Mouse (Mus musculus) MEL (cell line): ENCODE results near the gene Ttyh2.

ENCODE experiments used
- BHLHE40 ChIP-seq: IDR thresholded peaks from 2 replicates; pipeline ENCODE4 v1.6.1; 2012; ENCODE audit warnings: low read depth, mild to moderate bottlenecking, inconsistent platforms, low read length, improper control_type of control experiment, borderline replicate concordance
- CHD2 ChIP-seq: IDR thresholded peaks from 2 replicates; pipeline ENCODE4 v1.6.1; 2011; ENCODE audit warnings: low read length, improper control_type of control experiment
- CTCF ChIP-seq, 3 experiments: IDR thresholded peaks in 2 of 3; conservative IDR thresholded peaks in 1 of 3; 2 replicates each; pipeline ENCODE4 v1.5.1; 2011 to 2012; ENCODE audit warnings: low read length in 3 of 3, low read depth in 2 of 3, mild to moderate bottlenecking in 2 of 3, improper control_type of control experiment in 1 of 3, inconsistent platforms in 1 of 3, mixed read lengths in 1 of 3, moderate library complexity in 1 of 3; ENCODE audit not compliant: control insufficient read depth in 1 of 3, insufficient read depth in 1 of 3, poor library complexity in 1 of 3, severe bottlenecking in 1 of 3
- GABPA ChIP-seq: IDR thresholded peaks from 2 replicates; pipeline ENCODE4 v1.6.1; 2012; ENCODE audit warnings: low read depth, mild to moderate bottlenecking, inconsistent platforms, low read length, improper control_type of control experiment, moderate library complexity
- GATA1 ChIP-seq: IDR thresholded peaks from 2 replicates; pipeline ENCODE4 v1.6.1; 2011; ENCODE audit warnings: low read depth, low read length, improper control_type of control experiment
- HCFC1 ChIP-seq: IDR thresholded peaks from 2 replicates; pipeline ENCODE4 v1.6.1; 2012; ENCODE audit warnings: low read depth, mild to moderate bottlenecking, inconsistent platforms, low read length, improper control_type of control experiment, moderate library complexity
- POLR2A ChIP-seq, 2 experiments: IDR thresholded peaks; 2 replicates each; pipeline ENCODE4 v1.6.1; 2011 to 2012; ENCODE audit warnings: low read length in 2 of 2, mild to moderate bottlenecking in 2 of 2, control low read depth in 1 of 2, improper control_type of control experiment in 1 of 2, low read depth in 1 of 2, moderate library complexity in 1 of 2; ENCODE audit not compliant: control insufficient read depth in 1 of 2, insufficient read depth in 1 of 2, poor library complexity in 1 of 2
- POLR2AphosphoS2 ChIP-seq: IDR thresholded peaks from 2 replicates; pipeline ENCODE4 v1.6.1; 2011; ENCODE audit warnings: low read length, improper control_type of control experiment
- POLR2AphosphoS5 ChIP-seq: IDR thresholded peaks from 2 replicates; pipeline ENCODE4 v1.6.1; 2012; ENCODE audit warnings: low read depth, borderline replicate concordance, mild to moderate bottlenecking, inconsistent platforms, low read length, moderate library complexity, mixed read lengths
- USF1 ChIP-seq: IDR thresholded peaks from 2 replicates; pipeline ENCODE4 v1.6.1; 2014; ENCODE audit warnings: low read depth, mild to moderate bottlenecking, inconsistent platforms, low read length, improper control_type of control experiment, moderate library complexity
- ZNF384 ChIP-seq: IDR thresholded peaks from 2 replicates; pipeline ENCODE4 v1.6.1; 2012; ENCODE audit warnings: low read depth, mild to moderate bottlenecking, inconsistent platforms, low read length, improper control_type of control experiment

DNA sequence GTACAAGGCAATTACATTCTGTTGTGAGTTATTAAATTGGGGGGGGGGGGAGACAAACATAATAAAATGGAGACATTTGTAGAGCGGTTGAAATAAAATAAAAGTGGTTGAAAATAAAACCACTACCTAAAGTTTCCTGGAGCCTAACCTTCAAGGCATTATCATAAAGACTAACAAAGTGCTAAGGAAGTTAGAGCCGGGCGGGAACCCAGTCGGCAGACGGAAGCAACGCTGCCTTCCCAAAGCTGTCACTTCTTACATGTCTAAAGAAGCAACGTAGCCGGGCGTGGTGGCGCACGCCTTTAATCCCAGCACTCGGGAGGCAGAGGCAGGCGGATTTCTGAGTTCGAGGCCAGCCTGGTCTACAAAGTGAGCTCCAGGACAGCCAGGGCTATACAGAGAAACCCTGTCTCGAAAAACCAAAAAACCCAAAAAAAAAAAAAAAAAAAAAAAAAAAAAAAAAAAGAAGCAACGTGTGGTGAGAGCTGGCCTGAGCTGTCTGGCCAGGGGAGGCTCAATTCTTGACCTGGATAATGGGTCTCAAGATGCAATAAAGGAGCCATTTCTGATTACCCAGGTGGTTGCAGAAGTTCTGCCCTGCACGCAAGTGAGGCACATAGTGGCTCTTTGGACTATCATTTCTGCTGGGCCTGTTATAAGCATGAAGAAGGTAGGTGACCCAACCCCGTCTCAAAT, 7.8 kb upstream of the Ttyh2 start:
- TF ChIP-seq ZNF384 (no peak), USF1 (no peak), CTCF (IDR thresholded peaks at IDR 0.05 in 2 of 3, conservative IDR thresholded peaks at IDR 0.05 in 1 of 3; ENCODE audit: control insufficient read depth in 1 of 3, insufficient read depth in 1 of 3, low read depth in 2 of 3, low read length in 3 of 3, poor library complexity in 1 of 3, severe bottlenecking in 1 of 3) (no peak), BHLHE40 (no peak), GABPA (no peak), CHD2 (no peak; the same call in 1 of the 2 replicates), POLR2AphosphoS2 (no peak; the same call in 1 of the 2 replicates), POLR2A (IDR thresholded peaks at IDR 0.05; ENCODE audit: control insufficient read depth in 1 of 2, insufficient read depth in 1 of 2, low read depth in 1 of 2, low read length in 2 of 2, poor library complexity in 1 of 2) (peak; percentile 52 to 80; a peak in 3 of 4 replicates), POLR2AphosphoS5 (no peak), GATA1 (no peak), HCFC1 (no peak)
